Mouse (Mus musculus): Measurements from ENCODE around the gene Olfr823. TPM values are rescaled to one million over a fixed set of nuclear protein-coding genes. Genes with fewer than 3 reads are reported as not detected.

Olfr823 gene
- polyA plus RNA-seq, 1 experiment from 2014 or later: not detected

- ATAC-seq: 0 out of 2 replicates have a peak, but pooled peaks have one; percentile 47
- no peaks in the 10 kb centered on the region for H3K4me1 ChIP-seq (replicated peaks; ENCODE audit: control insufficient read depth, insufficient read depth, low read length)
- 12% methylated on average over 5 of the region's 5 CpGs for WGBS
- no peak overlapping the region for H3K4me2 ChIP-seq (replicated peaks; ENCODE audit: low read depth)
- TF ChIP-seq CTCF (IDR thresholded peaks at IDR 0.05; ENCODE audit: low read depth): peak; percentile 77
- H3K27ac ChIP-seq (ENCODE audit: low read depth, low read length): no peak overlapping the region
- no peaks in the 10 kb centered on the region for H3K9me3 ChIP-seq (ENCODE audit: control insufficient read depth)
- no peaks in the 10 kb centered on the region for H3K36me3 ChIP-seq (ENCODE audit: control insufficient read depth, insufficient read depth)
- H3K9ac ChIP-seq (ENCODE audit: low read depth, low read length): no peak overlapping the region
- H3K4me3 ChIP-seq (ENCODE audit: low read depth, low read length): no peak overlapping the region
- H3K27me3 ChIP-seq (replicated peaks; ENCODE audit: control insufficient read depth, insufficient read depth, low read length): no peaks in the 10 kb centered on the region
Observed at GRCm38 (mm10) chr10:130092838-130093440, 22.2 kb downstream of the Olfr823 start.

- no peak for ATAC-seq
- Histone ChIP-seq H3K4me1 (replicated peaks; ENCODE audit: control insufficient read depth, insufficient read depth, low read length) (no peaks in the 10 kb centered on the region), H3K4me2 (replicated peaks; ENCODE audit: low read depth) (no peak within 1 kb of the TSS), H3K27me3 (replicated peaks; ENCODE audit: control insufficient read depth, insufficient read depth, low read length) (no peaks in the 10 kb centered on the region), H3K9me3 (ENCODE audit: control insufficient read depth) (no peaks in the 10 kb centered on the region), H3K4me3 (ENCODE audit: low read depth, low read length) (no peak within 1 kb of the TSS), H3K27ac (ENCODE audit: low read depth, low read length) (no peak within 1 kb of the TSS), H3K9ac (ENCODE audit: low read depth, low read length) (no peak within 1 kb of the TSS), H3K36me3 (ENCODE audit: control insufficient read depth, insufficient read depth) (no peaks in the 10 kb centered on the region)
- TF ChIP-seq CTCF (IDR thresholded peaks at IDR 0.05; ENCODE audit: low read depth): no peak
Observed at GRCm38 (mm10) chr10:130070910-130071309, 44.3 kb downstream of the Olfr823 start, which contains the start of gene Olfr822. Gene Olfr822, plus strand, starts transcription at chr10:130071210.

Other genes starting within 250 kb of the Olfr823 start
- gene Olfr814, start 235.5 kb downstream of the Olfr823 start, polyA plus RNA-seq (2015; fragmentation: Nextera tagmentation; extraction: Ambion mirVana): not detected in 2 replicates
- not detected in 2 replicates for gene Olfr815, start 209.5 kb downstream of the Olfr823 start, polyA plus RNA-seq (2015; fragmentation: Nextera tagmentation; extraction: Ambion mirVana)
- not detected in 2 replicates for gene Olfr816, start 199.8 kb downstream of the Olfr823 start, polyA plus RNA-seq (2015; fragmentation: Nextera tagmentation; extraction: Ambion mirVana)
- not detected in 2 replicates for gene Olfr818, start 166.3 kb downstream of the Olfr823 start, polyA plus RNA-seq (2015; fragmentation: Nextera tagmentation; extraction: Ambion mirVana)
- gene Olfr819, start 148.1 kb downstream of the Olfr823 start, polyA plus RNA-seq (2015; fragmentation: Nextera tagmentation; extraction: Ambion mirVana): not detected in 2 replicates
- not detected in 2 replicates for gene Olfr247, start 139.2 kb downstream of the Olfr823 start, polyA plus RNA-seq (2015; fragmentation: Nextera tagmentation; extraction: Ambion mirVana)
- not detected in 2 replicates for gene Gm10310, start 130.3 kb downstream of the Olfr823 start, polyA plus RNA-seq (2015; fragmentation: Nextera tagmentation; extraction: Ambion mirVana)
- not detected in 2 replicates for gene Olfr820, start 102.8 kb downstream of the Olfr823 start, polyA plus RNA-seq (2015; fragmentation: Nextera tagmentation; extraction: Ambion mirVana)
- gene Olfr821, start 85.0 kb downstream of the Olfr823 start, polyA plus RNA-seq (2015; fragmentation: Nextera tagmentation; extraction: Ambion mirVana): not detected in 2 replicates
- gene Olfr822, start 44.2 kb downstream of the Olfr823 start, polyA plus RNA-seq (2015; fragmentation: Nextera tagmentation; extraction: Ambion mirVana): not detected in 2 replicates
- not detected in 2 replicates for gene Olfr824, start 14.6 kb upstream of the Olfr823 start, polyA plus RNA-seq (2015; fragmentation: Nextera tagmentation; extraction: Ambion mirVana)
- not detected in 2 replicates for gene Olfr825, start 51.4 kb upstream of the Olfr823 start, polyA plus RNA-seq (2015; fragmentation: Nextera tagmentation; extraction: Ambion mirVana)
- not detected in 2 replicates for gene Olfr826, start 68.8 kb upstream of the Olfr823 start, polyA plus RNA-seq (2015; fragmentation: Nextera tagmentation; extraction: Ambion mirVana)
- not detected in 2 replicates for gene Olfr827, start 99.0 kb upstream of the Olfr823 start, polyA plus RNA-seq (2015; fragmentation: Nextera tagmentation; extraction: Ambion mirVana)
- not detected in 2 replicates for gene Neurod4, start 164.9 kb upstream of the Olfr823 start, polyA plus RNA-seq (2015; fragmentation: Nextera tagmentation; extraction: Ambion mirVana)
- gene Tespa1, start 207.5 kb upstream of the Olfr823 start, polyA plus RNA-seq (2015; fragmentation: Nextera tagmentation; extraction: Ambion mirVana): 0.48 and 0.64 TPM in 2 replicates

Data from intestine, postnatal 0 days (tissue).